Mouse (Mus musculus) forebrain, embryonic 16.5 days (tissue): ENCODE data around the gene Zfp990. TPM values are rescaled to one million over a fixed set of nuclear protein-coding genes. Genes with fewer than 3 reads are reported as not detected.
"Not testable (repeated sequence)": the region's sequence is repeated elsewhere in the genome, so short reads cannot be mapped to it uniquely, and the experiment has no call there.

ENCODE experiments used
- ATAC-seq: fragments of 200-750 bp; cut with Nextera tagmentation; 2 replicates; pipeline ENCODE4 v1.8.0; 2017; ENCODE audit warnings: mild to moderate bottlenecking, moderate library complexity
- H3K27ac ChIP-seq: fragments of 300-500 bp; sonication (generic); 2 replicates; pipeline ENCODE4 v1.5.1; 2014; ENCODE audit warnings: low read length, control low read depth
- H3K27me3 ChIP-seq: fragments of 300-500 bp; sonication (generic); replicated peaks from 2 replicates; pipeline ENCODE4 v1.6.1; 2014; ENCODE audit warnings: low read length; ENCODE audit not compliant: control insufficient read depth, insufficient read depth
- H3K36me3 ChIP-seq: fragments of 300-500 bp; sonication (generic); 2 replicates; pipeline ENCODE4 v1.6.1; 2014; ENCODE audit not compliant: control insufficient read depth, insufficient read depth
- H3K4me1 ChIP-seq: fragments of 300-500 bp; sonication (generic); replicated peaks from 2 replicates; pipeline ENCODE4 v1.6.1; 2014; ENCODE audit warnings: low read length; ENCODE audit not compliant: control insufficient read depth, insufficient read depth
- H3K4me2 ChIP-seq: fragments of 300-500 bp; sonication (generic); 2 replicates; pipeline ENCODE4 v1.6.1; 2014; ENCODE audit warnings: mild to moderate bottlenecking, low read length, control low read depth
- H3K4me3 ChIP-seq: fragments of 300-500 bp; sonication (generic); replicated peaks from 2 replicates; pipeline ENCODE4 v1.5.1; 2014; ENCODE audit warnings: mild to moderate bottlenecking, low read length, control low read depth
- H3K9ac ChIP-seq: fragments of 300-500 bp; sonication (generic); replicated peaks from 2 replicates; pipeline ENCODE4 v1.6.1; 2014; ENCODE audit warnings: low read depth, low read length, control low read depth
- H3K9me3 ChIP-seq: fragments of 300-500 bp; sonication (generic); 2 replicates; pipeline ENCODE4 v1.6.1; 2016; ENCODE audit warnings: low read length; ENCODE audit not compliant: control insufficient read depth
- WGBS: fragments of 180-500 bp; shearing (Covaris S2); extraction: QIAGEN DNeasy Blood & Tissue Kit; methylation state at CpG from one replicate; pipeline ENCODE4 v1.1.7; 2014; 5-methylcytosine and 5-hydroxymethylcytosine counted together
- polyA plus RNA-seq: library from polyadenylated mRNA; unstranded; fragments of >200 nt; fragmentation: Nextera tagmentation; extraction: Ambion mirVana; gene quantifications from 2 replicates; pipeline ENCODE4 v1.2.1, GENCODE M21; 2015

Zfp990 gene
- polyA plus RNA-seq, 1 experiment from 2014 or later: not detected

DNA sequence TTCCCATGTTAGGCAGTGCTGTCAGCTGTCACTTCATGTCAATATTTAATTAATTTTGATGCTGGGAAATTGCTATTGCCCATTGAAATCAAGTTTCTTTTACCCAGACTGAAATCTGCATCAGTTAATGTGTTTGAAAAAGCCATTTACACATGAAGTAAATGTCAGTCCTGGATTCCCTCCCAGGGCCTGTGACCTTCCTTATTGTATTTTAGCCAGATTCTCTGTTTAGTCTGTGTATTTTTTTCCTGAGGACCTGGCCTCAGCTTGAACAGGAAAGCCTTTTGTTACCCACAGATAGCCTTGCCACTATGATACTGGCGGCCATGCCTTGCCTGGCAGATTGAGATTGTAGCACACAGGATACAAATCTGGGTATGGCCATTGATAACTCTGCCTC lies 6.8 kb downstream of the Zfp990 start:
- not testable (repeated sequence) for H3K27me3 ChIP-seq, H3K9me3 ChIP-seq
- 71% methylated on average over 1 of the region's 1 CpGs for WGBS

DNA sequence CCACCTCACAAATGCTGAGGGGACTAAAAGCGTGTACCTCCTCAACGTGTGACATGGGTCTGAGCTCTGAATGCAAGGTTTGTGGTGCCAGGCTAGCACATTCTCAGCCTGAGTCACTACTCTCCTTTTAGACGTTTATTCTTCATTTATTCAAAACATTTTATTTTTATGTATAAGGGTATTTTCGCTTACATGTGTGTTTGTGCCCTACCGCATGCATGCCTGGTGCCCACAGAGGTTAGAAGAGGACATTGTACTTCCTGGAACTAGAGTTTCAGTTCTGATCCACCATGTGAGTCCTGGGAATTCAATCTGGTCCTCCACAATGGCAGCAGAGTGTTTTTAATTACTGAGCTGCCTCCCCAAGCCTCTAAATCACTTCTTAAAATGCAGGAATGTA lies 33.3 kb downstream of the Zfp990 start:
- H3K4me3 ChIP-seq, H3K9ac ChIP-seq, H3K4me2 ChIP-seq, H3K4me1 ChIP-seq, H3K27me3 ChIP-seq, H3K36me3 ChIP-seq, ATAC-seq, H3K27ac ChIP-seq: not testable (repeated sequence)
- WGBS: 75% methylated on average over 5 of the region's 5 CpGs
- peaks cover 18% of the 10 kb centered on the region for H3K9me3 ChIP-seq

More for the DNA sequence above, 6.8 kb downstream of the Zfp990 start:
- not testable (repeated sequence) for H3K36me3 ChIP-seq, H3K4me2 ChIP-seq, ATAC-seq, H3K9ac ChIP-seq, H3K27ac ChIP-seq, H3K4me1 ChIP-seq, H3K4me3 ChIP-seq

DNA sequence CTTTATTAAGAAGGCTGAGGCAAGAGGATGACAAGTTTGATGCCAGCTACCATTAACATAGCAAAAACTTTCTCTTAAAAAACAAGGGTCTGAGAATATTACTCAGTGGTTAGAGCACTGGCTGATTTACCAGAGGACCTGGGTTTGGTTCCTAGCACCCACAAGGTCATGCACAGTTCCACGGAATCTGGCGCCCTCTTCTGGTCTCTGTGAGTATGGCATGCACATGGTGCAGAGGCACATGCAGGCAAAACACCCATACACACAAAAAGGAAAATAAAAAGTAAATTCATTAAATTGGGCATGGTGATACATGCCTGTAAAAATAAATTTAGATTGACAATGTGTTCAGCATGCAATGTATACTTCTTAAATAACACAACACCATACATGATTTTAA lies 34.5 kb downstream of the Zfp990 start:
- not testable (repeated sequence) for H3K27me3 ChIP-seq, H3K4me2 ChIP-seq, H3K27ac ChIP-seq, H3K4me3 ChIP-seq, ATAC-seq, H3K36me3 ChIP-seq, H3K9ac ChIP-seq, H3K4me1 ChIP-seq
- 27% methylated on average over 2 of the region's 2 CpGs for WGBS
- H3K9me3 ChIP-seq: peaks cover 24% of the 10 kb centered on the region

DNA sequence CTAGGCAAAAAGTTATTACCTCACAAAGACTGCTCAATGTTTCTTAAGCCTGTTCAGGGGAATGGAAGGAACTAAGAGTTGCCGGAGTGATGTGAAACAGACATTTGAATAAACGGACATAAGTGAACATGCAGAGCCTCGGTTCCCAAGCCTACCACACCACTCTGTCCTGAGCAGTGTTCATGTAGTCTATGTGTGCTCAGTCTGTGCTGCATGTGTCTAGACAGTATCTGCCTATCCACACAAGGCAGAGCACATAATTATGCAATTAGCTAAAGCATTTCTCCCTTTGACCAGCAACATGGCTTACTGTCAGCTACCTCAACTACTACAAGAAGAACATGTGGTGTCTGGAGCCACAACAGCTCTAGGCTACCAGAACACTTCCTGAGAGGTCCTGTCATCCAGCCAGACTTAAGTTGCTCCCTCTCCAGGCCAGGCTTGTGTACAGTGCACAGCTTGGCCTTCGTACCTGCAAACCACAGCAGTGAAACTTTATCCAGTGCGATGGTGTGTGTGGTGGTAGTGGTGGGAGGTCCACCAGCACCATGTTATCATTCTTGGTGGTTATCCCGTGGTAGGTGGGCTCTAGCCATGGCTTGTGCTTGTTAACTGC lies 35.3 kb downstream of the Zfp990 start:
- H3K4me2 ChIP-seq, H3K9ac ChIP-seq, H3K4me1 ChIP-seq, H3K4me3 ChIP-seq, ATAC-seq, H3K27ac ChIP-seq, H3K27me3 ChIP-seq, H3K36me3 ChIP-seq: not testable (repeated sequence)
- H3K9me3 ChIP-seq: peaks cover 27% of the 10 kb centered on the region
- 78% methylated on average over 6 of the region's 6 CpGs for WGBS

DNA sequence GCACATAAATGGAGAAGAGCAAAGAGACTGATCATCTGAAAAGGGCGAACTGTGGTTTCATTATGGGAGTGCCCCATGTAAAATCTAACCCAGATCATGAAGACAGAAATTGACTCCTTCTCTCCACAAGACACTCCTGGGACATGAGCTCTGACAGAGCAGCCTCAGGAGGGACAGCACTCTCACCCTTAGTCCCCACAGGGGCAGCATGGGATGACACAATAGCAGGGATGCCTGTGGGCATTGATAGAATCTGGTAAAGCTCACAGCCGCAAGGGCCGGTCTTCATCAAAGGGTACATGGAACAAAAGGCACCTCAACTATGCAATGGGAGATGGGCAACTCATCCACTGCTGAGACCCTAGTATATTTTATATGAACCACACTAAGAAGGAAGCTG lies 35.9 kb downstream of the Zfp990 start:
- ATAC-seq, H3K27me3 ChIP-seq, H3K4me1 ChIP-seq, H3K27ac ChIP-seq, H3K4me3 ChIP-seq, H3K4me2 ChIP-seq, H3K36me3 ChIP-seq, H3K9ac ChIP-seq: not testable (repeated sequence)
- 90% methylated on average over 3 of the region's 3 CpGs for WGBS
- peaks cover 30% of the 10 kb centered on the region for H3K9me3 ChIP-seq

DNA sequence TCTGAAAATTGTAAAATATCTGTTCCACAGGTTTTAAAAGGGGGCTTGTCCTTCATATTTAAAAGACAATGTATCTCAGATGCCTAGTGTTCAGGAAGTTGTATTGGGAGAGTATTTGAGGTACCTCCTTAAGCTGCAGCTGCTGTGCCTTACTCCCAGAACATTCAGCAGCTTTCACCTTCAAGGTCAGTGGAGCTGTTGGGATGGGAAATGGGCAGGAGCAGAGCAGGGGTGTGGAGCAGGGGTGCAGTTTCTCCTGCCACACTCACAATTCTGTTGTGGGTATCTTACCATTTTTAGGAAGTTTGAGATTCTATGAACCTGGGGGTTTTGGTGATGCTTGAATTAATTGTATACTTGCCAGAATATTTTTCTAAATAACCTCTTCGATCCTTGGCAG lies 46.1 kb downstream of the Zfp990 start:
- Histone ChIP-seq H3K36me3 (no peaks in the 10 kb centered on the region), H3K27ac (no peak overlapping the region), H3K27me3 (no peaks in the 10 kb centered on the region), H3K9ac (no peak overlapping the region), H3K4me1 (no peaks in the 10 kb centered on the region), H3K4me3 (no peak overlapping the region), H3K4me2 (no peak overlapping the region), H3K9me3 (peaks cover 22% of the 10 kb centered on the region)
- WGBS: 67% methylated on average over 1 of the region's 1 CpGs
- no peak for ATAC-seq

DNA sequence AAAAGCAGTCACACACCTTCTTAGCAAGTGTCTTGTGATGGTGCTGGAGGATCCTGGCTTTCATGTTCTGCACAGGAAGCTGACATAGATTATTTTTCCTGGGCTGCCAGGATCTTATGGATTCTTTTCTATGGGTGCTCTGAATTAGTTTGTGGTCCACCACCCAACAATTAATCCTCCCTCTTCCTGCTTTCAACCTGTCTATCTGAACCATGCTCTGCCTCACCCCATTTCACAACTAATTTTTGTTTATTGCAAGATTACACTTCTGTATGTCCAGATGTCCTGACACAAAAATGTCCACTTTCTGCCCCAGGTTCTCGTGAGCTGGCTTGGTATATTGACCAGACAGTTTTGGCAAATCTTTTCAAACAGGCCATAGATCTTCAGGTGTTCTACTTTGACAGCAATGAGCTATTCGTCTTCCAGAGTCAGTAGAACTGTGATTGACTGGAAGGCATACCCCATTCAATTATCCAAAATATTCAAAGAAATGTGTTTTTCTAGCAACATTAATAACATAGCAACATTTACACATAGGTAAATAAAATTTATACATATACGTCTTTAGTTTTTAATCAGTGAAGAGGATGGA lies 49.0 kb downstream of the Zfp990 start:
- Histone ChIP-seq H3K27me3 (no peaks in the 10 kb centered on the region), H3K4me1 (no peaks in the 10 kb centered on the region), H3K9ac (no peak overlapping the region), H3K9me3 (peaks cover 29% of the 10 kb centered on the region), H3K4me2 (no peak overlapping the region), H3K27ac (no peak overlapping the region), H3K36me3 (no peaks in the 10 kb centered on the region), H3K4me3 (no peak overlapping the region)
- ATAC-seq: no peak
- WGBS: 43% methylated on average over 3 of the region's 3 CpGs

DNA sequence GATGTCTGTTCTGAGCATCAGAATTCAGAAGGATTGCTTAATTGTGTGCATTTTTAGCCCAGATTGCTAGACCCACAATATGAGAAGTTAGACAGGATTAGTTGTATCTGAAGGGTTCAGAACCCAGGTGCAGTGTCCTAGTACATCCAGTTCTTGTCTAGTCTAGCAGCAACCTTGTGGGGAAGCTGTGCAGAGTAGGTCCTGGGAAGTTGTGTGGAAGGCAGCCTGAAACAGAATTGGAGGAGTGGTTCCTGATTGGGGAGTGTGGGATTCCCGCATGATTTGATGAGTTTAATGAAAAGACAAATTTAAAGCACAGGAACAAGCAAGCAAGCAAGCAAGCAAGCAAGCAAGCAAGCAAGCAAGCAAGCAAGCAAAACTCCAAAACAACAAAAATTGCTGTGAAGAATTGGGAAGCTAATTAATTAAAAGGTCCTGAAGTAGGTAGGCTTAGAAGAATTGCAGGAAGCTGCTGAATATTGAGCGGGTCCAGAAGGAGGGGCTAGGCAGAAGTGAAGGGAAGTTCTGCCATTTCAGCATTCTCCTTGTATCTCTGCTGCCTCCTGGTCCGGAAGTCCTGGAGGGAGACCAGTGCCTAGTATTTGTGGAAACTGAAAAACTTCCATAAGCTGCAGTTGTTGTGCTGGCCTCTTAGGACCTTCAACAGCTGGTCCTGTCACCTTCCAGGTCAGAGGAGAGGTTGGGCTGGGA lies 53.7 kb downstream of the Zfp990 start:
- H3K36me3 ChIP-seq: no peaks in the 10 kb centered on the region
- peaks cover 20% of the 10 kb centered on the region for H3K9me3 ChIP-seq
- no peaks in the 10 kb centered on the region for H3K4me1 ChIP-seq
- no peak overlapping the region for H3K9ac ChIP-seq
- H3K4me2 ChIP-seq: no peak overlapping the region
- H3K27me3 ChIP-seq: no peaks in the 10 kb centered on the region
- WGBS: 76% methylated on average over 3 of the region's 3 CpGs
- no peak overlapping the region for H3K4me3 ChIP-seq
- ATAC-seq: no peak
- no peak overlapping the region for H3K27ac ChIP-seq

DNA sequence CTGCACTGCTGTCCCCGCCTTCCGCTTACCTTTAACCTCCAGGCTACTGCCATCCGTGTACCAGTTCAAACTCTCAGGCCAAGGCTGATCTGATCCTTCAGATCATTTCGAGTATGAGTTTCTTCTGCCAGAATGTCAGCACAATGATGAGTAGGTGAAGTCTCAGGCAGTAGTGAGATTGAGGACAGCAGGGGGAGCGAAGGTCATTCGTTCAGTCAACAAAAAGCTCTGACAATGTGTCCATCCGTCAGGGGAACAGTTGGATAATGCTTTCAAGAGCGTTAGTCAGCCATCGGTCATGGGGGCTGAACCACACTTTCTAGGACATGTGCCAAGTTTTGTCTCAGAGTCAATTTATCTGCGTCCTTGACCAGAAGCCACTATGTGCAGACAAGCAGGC lies 59.9 kb downstream of the Zfp990 start:
- H3K27me3 ChIP-seq, H3K27ac ChIP-seq, H3K4me1 ChIP-seq, ATAC-seq, H3K9me3 ChIP-seq, H3K4me2 ChIP-seq, H3K4me3 ChIP-seq, H3K36me3 ChIP-seq, H3K9ac ChIP-seq: not testable (repeated sequence)
- WGBS: 86% methylated on average over 7 of the region's 10 CpGs
